Mouse (Mus musculus) neutrophil, adult 5-6 weeks (primary cell): ENCODE measurements at regions not wholly inside any gene's neighbourhood (a gene's known extent, or its start where the extent isn't known, plus 50 kb on each side); places are given as distances from the start of the nearest gene placed in this dataset.

Source experiments
- ATAC-seq: fragments of 151-379, 151-347 bp; 2 replicates; pipeline ENCODE4 v1.8.0; 2017; ENCODE audit warnings: mild to moderate bottlenecking, moderate TSS enrichment; ENCODE audit not compliant: insufficient number of reproducible peaks, poor library complexity, low FRiP score, severe bottlenecking; ENCODE audit errors: extremely low read depth

DNA sequence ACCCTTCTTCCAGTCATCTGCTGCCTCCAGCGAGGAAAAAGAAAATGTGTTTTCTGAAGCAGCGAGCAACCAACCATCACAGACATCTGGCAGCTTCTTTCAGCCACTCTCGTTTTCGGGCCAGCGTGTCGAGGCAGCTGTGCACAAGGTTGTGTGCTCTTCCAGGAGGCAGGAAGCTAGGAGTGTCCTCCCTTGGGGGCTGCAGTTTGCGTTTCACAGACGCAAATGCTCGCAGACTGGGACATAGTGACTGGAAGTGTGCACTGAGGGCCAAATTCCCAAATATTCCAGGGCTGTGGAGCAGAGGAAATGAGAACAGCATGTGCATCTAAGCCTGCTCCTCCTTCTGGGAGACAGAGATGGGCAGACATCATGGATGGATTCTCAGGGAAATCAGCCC lies 105.6 kb downstream of the Gas1 start:
- no peak for ATAC-seq

DNA sequence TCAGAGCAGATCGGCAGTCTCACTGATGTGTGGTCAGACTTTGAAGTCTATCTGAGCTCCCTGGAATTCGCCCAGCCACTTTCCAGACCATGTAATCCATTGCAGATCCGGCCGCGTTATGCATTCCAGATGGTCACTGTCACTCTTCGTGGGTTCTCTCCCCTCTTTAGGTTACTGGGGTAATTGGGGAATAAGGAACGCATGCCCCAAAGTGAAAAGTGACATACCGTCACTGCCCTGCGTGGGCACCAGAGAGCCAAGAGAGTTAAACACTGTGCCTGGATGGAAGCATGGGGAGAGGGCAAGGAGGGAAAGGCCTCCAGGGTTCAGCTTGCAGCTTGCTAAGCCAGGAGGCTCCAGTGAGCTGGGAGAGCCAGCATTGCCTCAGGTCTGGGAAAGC lies 108.0 kb downstream of the Gas1 start:
- ATAC-seq = no peak

DNA sequence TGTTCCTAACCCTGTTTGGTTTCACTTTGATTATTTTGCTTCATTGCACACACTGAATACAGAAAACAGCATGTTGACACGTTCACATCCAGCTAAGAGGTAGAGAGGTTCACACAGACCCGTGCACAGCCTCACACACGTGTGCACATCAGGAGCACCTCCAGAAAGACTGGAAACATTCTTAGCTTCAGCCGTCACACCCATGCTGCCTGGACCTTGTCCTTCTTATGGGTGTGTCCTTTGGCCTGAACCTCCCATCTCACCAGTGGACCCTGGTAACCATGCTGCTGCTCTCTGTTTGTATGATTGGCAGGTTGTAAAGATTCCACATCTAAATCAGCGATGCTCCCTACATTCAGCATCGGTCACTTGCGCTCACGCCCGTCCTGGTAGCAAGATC lies 109.8 kb downstream of the Gas1 start:
- ATAC-seq = no peak

DNA sequence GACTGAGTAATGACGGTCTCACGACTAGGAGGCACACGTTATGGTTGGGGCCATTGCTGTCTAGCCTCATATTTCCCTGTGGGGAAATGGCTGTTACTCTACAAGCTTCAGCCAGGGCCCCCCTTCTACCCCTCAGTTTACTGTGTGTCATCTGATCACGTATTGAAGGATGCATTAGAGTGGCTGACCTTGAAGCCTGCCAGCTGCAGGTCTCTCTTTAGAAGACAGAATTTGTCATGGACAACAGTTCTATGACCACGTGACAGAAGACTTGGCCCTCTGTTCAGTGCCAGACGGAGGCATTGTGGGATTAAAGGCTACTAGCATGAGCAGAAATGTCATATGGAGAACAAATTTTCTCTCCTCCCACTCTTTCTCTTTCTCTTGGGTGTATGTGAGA lies 115.6 kb downstream of the Gas1 start:
- ATAC-seq = no peak

DNA sequence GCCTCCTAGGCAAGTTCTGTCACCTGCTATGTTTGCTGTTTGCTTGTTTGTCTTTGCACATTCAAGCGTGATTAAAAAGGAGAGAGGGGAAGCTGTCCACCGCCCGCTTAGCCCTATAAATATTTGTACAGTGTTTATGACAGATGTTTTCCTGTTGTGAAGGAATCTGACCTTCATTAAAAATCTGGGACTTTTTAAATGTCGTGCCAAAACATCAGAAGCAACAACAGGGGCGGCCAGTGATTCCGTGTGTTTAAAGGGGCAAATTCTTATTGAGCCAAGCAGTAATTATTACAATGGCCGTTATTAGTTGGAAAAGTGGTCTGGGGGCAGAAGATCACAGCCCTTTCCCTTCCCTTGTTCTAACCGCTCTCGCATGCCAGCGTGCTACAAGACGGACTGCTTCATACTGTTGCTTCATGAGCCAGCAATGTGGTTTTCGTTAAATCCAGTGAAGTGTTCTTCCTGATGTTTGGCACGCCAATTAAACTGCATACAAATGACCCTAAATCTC lies 119.3 kb downstream of the Gas1 start:
- ATAC-seq = no peak

DNA sequence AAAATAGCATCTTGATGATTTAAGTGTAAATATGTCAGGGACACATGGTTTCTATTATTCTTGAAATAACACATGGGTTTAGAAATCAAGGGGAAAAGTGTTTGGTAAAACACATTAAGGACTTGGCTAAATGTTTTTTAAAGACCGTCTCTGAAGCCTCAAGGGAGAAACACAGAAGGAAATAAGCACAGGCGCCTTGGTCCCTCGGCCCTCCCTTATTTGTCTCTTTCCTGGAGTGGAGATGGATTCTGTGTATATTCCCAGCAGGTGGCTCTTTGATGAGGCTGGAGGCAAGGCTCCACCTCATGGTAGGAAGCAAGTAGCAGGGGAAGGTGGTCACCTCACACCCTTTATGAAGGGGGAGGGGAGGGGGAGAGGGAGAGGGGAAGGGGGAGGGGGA lies 122.6 kb downstream of the Gas1 start:
- no peak for ATAC-seq

DNA sequence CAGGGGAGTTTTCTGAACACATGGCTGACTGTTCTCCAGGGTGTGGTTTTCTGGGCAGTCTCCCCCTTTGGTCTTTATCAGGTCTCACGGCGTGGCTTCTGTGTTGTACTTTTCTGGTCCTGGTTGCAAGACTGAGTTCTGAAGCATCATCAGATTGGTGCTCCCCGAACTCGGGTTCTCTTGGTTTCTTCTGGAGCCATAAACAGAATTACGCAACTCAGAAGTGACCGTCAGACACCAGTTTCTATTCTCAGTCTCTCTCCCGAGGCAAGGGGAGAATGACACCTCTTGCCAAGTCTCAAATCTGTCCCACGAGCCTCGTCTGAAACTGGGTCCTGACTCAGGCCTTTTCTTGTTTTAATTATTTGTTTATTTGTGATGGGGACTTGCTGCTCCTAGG lies 123.1 kb downstream of the Gas1 start:
- ATAC-seq = no peak

DNA sequence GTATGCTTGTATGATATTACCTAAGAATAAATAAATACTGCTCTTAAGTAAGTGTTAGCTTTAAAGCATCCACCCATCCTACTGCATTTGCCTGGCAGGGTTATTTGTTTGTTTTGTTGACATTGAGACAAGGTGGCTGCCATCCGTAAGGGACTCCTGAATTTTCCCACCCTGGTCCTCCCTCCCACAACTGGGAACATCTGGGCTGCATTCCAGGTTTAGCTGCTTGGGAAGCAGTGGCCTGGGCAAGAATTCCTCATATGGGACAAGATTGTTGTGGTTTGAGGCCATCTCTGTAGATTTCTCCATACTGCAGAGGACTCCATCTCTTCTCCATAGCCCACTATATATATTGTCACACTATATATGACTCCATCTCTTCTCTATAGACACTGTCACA lies 125.3 kb downstream of the Gas1 start:
- ATAC-seq = no peak

DNA sequence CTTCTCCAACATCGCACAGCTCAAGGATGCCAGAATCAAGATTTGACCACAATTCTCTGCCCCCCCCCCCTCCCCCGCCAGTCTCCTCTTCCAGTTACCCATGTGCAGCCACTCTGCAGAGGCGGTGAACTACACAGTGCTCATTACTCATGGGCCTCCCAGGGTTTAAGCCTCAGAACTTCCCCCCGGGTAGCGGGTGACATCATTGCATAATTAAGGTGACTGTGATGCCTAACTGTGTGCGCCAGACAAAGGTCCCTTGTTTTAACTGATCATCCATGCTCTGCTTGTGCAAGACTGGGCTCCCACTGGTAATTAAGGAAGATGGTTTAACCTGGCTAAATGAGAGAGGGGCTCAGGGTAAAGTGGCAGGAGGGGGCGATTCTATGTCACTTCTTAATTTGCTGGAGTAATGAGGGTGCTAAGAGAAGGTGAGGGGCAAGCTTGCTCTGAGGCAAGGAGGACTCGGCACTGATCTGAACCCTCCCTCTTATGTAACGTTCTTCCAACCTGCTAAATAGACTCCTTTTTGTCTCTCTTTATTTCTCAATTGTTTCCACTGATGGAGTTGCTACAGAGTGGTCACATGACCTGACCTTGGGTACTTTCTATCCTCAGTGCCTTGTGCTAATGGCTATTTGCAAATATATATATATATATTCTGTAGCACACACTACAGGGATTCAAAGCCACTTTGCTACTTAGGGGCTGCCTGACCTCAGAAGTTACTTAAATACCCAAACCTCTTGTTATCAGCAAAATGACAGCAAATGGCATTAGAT lies 126.2 kb downstream of the Gas1 start:
- no peak for ATAC-seq

DNA sequence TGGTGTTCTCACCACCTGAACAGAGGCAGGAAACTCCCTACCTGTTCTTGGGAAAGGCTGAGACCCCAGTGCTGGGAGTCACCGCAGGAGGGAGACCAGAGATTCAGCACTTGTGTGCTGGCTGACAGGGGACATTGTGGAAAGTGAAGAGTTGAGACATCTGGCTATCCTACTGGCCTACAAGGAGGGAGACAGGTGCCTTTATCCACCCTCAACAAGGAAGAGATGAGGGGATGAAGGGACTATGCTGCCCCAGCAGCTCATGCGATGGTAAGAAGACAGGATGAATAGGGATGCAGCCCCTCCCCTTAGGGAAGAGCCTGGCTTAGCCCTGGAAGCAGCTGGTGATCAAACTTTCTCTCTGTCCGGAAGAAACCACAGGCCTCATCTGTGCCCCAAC lies 127.5 kb downstream of the Gas1 start:
- ATAC-seq = no peak

DNA sequence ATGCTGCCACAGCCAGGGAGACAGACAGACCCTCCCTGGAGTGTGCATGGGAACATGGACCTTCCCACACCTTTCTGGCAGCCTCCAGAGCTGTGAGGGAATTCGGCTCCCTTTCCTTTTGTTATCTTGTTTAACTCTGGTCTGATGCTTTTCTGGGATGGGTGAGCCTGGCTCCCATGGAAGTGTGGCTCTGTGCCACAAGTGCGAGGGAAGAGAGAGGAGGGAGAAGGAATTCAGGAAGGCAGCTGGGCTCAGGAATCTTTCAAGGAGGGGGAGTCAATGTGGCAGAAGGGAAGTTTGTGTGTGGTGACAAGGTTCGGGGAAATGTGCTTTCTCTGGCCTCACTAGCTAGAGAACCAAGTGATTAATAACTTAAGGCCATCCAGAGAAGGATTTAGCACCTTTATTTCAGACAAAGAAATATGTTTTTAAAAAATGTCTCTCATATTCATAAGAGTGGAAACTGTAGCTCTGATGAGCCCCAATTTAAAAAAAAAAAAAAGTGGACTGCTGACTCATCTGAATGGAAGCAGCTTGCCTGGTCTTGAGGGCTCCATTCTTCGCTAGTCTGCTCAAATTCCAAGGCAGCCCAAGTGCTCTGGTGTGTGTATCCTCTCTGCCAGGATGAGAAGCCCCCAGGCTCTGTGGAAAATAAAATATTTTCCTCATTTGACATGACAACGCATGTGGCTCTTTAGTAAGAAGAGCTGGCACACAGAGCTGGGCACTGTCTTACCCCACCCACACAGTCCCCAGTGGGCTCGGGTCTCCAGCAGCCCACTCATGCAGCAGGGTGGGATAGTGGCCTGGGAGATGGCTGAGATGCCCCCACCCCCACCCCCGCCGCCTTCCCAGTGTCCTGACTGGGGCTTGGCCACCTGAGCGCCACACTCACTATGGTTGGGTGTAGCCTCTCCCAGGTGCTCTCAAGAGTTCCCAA lies 129.1 kb downstream of the Gas1 start:
- no peak for ATAC-seq

DNA sequence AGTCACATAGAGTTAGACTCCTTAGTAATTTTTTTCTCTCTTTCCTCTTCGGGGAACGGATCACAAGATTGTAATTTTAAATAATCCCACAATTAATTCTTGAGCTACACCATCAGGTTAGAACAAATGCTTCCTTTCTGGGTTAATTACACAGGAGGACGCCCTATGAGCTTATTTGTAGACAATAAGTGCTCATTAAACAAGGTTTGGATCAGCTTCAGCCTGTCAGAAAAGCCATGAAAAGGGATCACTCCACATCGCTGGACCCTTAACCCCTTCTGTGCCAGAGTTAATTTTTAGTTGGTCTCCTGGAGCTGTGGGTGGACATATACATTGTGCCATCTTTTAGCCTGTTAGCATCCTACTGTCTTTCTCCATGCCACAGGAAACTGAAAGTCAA lies 131.4 kb downstream of the Gas1 start:
- ATAC-seq = no peak

DNA sequence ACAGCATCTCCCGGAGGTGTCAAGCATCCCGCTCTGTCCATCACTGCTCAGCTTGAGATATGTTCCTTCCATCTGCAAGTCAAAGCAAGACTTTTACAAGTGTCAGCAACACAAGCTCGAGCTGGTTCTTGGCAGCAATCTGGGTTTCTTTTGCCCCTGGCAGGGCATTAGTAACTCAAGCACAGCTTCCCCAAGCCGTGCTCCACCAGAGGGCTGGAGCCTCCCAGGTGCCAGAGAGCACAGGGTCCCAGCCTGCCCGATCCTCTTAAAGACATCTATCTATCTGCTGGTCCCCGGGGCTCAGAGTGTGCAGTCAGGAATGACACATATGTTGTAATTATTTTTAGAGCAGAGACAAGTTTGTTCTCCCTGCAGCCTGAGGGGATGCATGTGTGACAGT lies 132.3 kb downstream of the Gas1 start:
- ATAC-seq = no peak

DNA sequence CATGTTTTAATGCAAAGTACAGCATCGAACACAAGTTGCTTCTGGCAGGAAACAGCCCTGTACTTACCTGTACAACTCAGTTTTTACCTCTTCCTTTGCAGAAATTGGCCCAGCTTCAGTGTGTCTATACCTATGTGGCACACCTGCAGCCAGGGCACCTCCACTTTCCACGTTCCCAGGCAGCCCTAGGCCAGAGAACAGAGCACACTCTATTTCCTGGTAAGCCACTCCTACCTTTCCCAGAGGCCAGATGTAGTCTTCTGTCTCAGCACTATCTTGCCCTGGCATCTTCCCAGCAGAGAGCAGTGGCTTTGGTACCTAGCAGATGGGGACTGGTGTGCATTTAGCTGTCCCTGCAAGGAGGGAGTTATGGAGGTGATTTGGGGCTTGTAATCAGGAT lies 134.7 kb downstream of the Gas1 start:
- no peak for ATAC-seq

DNA sequence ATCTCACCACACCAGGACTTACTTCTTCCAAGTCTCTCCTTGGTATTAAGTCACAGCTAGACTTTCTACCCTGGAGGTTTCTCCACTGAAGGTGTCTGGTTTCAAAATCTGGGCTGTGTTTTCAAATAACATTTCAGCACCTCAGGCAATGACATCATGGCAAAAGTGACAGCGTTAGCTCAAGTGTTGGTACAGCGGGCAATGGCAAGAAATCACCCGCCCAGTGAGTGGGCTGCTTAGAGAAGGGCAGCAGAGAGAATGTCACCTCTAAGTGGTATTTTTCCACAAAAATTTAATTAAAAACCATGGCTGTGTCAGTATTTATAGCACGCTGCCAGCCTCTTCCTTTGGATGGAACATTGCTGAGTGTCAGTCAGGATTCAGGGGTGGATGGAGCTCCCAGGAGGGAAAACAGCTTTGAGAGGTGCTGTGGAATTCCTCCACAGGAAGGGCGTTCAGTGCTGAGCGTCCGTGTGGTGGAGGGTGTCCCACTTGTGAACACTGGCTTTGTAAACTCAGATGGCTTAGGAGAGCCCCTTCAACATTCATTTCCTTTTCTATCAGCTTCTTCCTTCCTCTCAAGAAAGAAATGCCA lies 141.5 kb downstream of the Gas1 start:
- no peak for ATAC-seq

DNA sequence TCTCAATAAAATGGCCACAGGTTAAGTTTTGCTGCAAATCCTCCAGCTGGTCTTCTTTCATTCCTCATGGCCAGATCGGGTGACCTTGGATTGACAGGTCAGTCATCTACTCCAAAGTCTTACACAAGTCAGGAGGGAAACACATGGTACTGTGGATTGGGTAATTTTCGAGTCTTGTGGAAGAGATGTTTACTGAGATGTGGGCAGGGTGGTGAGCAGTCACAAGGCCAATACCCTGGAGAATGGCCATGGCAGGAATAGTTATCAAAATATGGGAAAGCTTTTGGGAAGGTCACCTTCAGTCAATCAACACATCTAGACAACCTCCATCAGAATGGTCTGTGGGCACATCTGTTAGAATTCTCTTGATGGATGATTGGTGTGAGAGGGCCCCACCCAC lies 144.0 kb downstream of the Gas1 start:
- ATAC-seq = no peak

DNA sequence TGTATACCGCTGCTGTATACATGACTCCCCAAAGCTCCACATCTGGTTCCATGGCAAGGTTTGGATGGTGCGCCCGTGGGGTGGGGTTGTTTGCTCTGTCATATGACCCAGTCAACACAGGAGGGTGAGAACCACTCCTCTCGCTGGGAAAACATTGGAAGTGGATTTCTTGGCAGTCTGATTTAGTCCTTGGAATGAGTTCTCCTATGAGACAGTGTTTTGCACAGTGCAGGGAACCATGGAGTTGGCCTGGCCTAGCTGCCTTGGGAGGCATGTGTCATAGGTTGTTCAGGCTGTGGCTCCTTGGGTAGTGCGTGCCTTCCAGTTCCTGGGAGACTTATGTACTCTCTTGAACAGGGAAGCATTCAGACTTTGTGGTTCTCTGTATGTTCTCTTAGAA lies 144.6 kb downstream of the Gas1 start:
- no peak for ATAC-seq

DNA sequence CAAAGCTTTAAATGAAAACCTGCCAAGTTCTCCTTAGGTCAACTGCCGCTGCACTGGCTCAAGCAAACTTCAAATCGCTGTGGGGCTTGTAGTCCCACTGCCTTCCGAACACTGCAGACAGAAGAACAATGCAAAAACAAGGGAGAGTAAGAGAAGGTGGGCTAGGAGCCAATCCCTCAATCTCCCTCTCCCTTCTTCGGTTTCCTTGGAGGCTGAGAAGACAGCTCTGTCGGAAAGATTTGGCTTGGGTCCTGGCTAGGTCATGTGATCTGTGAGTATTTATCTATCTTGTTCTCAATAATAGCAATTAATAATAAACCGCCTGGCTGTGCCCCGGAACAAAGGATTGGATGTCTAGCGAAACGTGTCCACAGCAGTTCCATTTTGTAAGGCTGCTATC lies 147.6 kb downstream of the Gas1 start:
- ATAC-seq = no peak

DNA sequence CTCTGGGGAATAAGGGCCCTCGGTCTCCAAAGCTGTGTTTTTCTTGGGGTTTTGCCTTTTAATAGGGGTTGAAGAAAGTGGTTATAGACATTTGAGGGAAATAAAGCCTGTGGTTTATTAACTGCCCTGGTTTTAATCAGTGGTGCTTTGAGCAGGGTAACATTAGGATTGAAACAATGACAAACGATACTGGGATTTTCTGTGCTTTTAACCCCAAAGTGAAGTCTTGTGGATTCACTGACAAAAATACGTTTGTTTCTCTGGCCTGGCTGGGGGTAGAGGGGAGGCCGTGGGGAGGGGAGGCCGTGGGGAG lies 157.0 kb downstream of the Gas1 start:
- ATAC-seq = no peak
